Mouse (Mus musculus) monocyte, adult 59 days (primary cell): ENCODE results near the gene Serpinb8. TPM values are rescaled to one million over a fixed set of nuclear protein-coding genes. Genes with fewer than 3 reads are reported as not detected.

Experiments
- total RNA-seq, 2 experiments: library from RNA; stranded (reverse); gene quantifications; one replicate each; pipeline ENCODE4 v1.2.4; 2023

The Serpinb8 gene
- total RNA-seq, result 10 to 100 TPM; 41.3 to 47.3 TPM

GRCm38 (mm10) chr1:107589691-107590470, at the start of gene Serpinb8:
Gene Serpinb8, plus strand, starts transcription at chr1:107590006.

Other genes starting within 250 kb of the Serpinb8 start
- gene Serpinb11, start 228.8 kb upstream of the Serpinb8 start, total RNA-seq, result 1 to 10 TPM in 1 of 2 experiments, not detected in 1; 1.2 TPM
- gene Serpinb7, start 190.4 kb upstream of the Serpinb8 start, total RNA-seq, result under 1 TPM; 0.47 to 0.85 TPM
- gene Serpinb2, start 78.6 kb upstream of the Serpinb8 start, total RNA-seq, result 10 to 100 TPM in 1 of 2 experiments, 1 to 10 TPM in 1; 6.4 to 12.2 TPM